In the genomic region with DNA sequence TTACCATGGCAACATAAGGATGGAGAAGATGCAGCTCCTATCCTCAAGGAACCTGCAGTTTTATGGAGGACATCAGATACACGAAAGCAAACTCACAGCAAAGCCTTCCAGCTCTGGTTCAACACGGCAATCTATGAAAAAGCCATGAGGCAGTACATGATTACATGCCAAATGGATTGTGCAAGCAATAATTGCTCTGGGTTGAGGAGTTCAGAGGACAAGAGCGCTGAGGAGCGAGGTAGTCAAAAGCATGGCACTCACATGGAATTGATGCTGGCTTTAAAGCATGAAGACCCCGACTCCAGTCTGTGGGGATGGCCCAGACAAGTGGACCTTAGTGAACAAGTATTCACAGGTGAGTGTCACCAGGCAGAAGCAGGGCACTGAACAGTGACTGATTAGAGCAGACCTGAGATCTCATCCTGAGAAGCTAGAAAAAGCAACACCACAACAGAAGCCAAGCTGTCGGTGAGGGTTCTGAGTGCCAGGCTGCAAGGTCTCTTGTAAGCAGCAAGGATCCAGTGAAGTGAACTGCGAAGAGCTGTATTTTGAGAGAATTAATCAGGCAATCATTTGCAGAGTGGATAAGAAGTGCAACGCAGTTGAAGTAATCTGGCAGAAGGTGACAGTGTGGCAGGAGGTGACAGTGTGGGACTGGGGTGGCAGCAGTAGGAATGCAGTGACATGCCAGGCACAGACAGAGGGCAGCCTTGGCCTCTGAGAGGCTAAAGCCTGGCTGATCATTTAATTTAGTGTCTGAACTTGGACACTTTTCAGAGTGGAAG, we compare ENCODE assay signal across 10 mouse cellular contexts. TPM values are rescaled to one million over a fixed set of nuclear protein-coding genes. Genes with fewer than 3 reads are reported as not detected.
A peak's percentile ranks its signal among the peaks of the same experiment; 100 is the strongest.
DNase-seq lines count a peak whose midpoint lies in the region; ATAC-seq and TF ChIP-seq lines count a peak whose summit lies in the region.
"Had no signal": no experiment of that assay in that cellular context is flagged by ENCODE, and none has a peak within 500 bp of the region (broad histone marks: within the 10 kb centered on the region; RNA-seq: fewer than 3 reads in every experiment).

No protein-coding gene starts in this region.

- 0 out of 2 replicates have a peak, but pooled peaks have one; percentile 31 for TF ChIP-seq CTCF in brain, embryonic 14.5 days (IDR thresholded peaks at IDR 0.05; ENCODE audit: borderline replicate concordance, extremely low read depth, insufficient read depth, insufficient read length)

- 71% methylated on average over 8 of the region's 8 CpGs for WGBS in forebrain, embryonic 14.5 days

- DNase-seq in gastrocnemius, adult 18-20 months (ENCODE audit: low spot score) = peak; percentile 61
- DNase-seq in gastrocnemius, postnatal 14 days = no peak
- peak; percentile 13 to 40 for DNase-seq in kidney, postnatal 36 days
- no peak for DNase-seq in kidney, adult 9 months
- peak; percentile 63 for DNase-seq in brain, embryonic 14.5 days (ENCODE audit: low read depth)
- DNase-seq in forebrain, embryonic 14.5 days (ENCODE audit: low spot score) = no peak
- DNase-seq in thymus, postnatal 25 days = no peak

- intact Hi-C loops in gastrocnemius, postnatal 14 days (cut with DNase I; ENCODE audit: low total_unique reads) = no loop called here

- H3K4me3 ChIP-seq in forebrain, embryonic 14.5 days (ENCODE audit: low read depth, low read length) = no peak overlapping the region

- TF ChIP-seq POLR2A in brain, embryonic 14.5 days (IDR thresholded peaks at IDR 0.05; ENCODE audit: borderline replicate concordance, extremely low read depth, insufficient read depth, insufficient read length, poor library complexity, severe bottlenecking) = no peak

- H3K27ac ChIP-seq in forebrain, embryonic 14.5 days (ENCODE audit: low read depth, low read length) = no peak overlapping the region
- H3K27ac ChIP-seq: liver, embryonic 14.5 days had no signal

- no peak overlapping the region for H3K4me2 ChIP-seq in forebrain, embryonic 14.5 days (ENCODE audit: low read length)

- peak; percentile 60; the same call in 1 of the 2 replicates for ATAC-seq in forebrain, embryonic 14.5 days
- no peak for ATAC-seq in activated CD4-positive, CD25-positive, alpha-beta regulatory T cell, adult 4 months

- no peaks in the 10 kb centered on the region for H3K9me3 ChIP-seq in forebrain, embryonic 14.5 days (replicated peaks; ENCODE audit: control insufficient read depth, low read length)

- no peaks in the 10 kb centered on the region for H3K36me3 ChIP-seq in forebrain, embryonic 14.5 days (ENCODE audit: control insufficient read depth, insufficient read depth, low read length)

- no peaks in the 10 kb centered on the region; the same call in 1 of the 2 replicates for H3K27me3 ChIP-seq in forebrain, embryonic 14.5 days (replicated peaks; ENCODE audit: control insufficient read depth, insufficient read depth, low read length)

- H3K4me1 ChIP-seq in forebrain, embryonic 14.5 days (ENCODE audit: control insufficient read depth, insufficient read depth, low read length) = peaks cover 22% of the 10 kb centered on the region

- H3K9ac ChIP-seq in forebrain, embryonic 14.5 days (ENCODE audit: low read length) = no peak overlapping the region
- H3K9ac ChIP-seq: liver, embryonic 14.5 days had no signal

RNA-seq across cellular contexts. Expression of gene Pknox2, which starts 22.3 kb away (rescaled TPM):
- total RNA-seq in gastrocnemius, adult 18-20 months (2021) = 10 to 100 TPM; 39.5 to 42.9 TPM
- 10 to 100 TPM; 27.6 to 31.4 TPM for total RNA-seq in gastrocnemius, postnatal 14 days (2021)
- polyA plus RNA-seq in brain, embryonic 14.5 days (2012; rRNA removed) = 37.2 and 38.3 TPM in 2 replicates
- polyA plus RNA-seq in forebrain, embryonic 14.5 days (2014; fragmentation: Nextera tagmentation; extraction: Ambion mirVana) = 12.1 and 12.7 TPM in 2 replicates
- not detected for polyA plus RNA-seq in activated CD4-positive, CD25-positive, alpha-beta regulatory T cell, adult 4 months (2017; shearing (Covaris generic))
- total RNA-seq: monocyte, adult 5-6 weeks had no signal

Comparison
In these comparisons a context has a peak if more than half of its experiments do, and no peak if none do; other contexts are left out.
1. DNase-seq: peak in gastrocnemius, adult 18-20 months (single experiment), kidney, postnatal 36 days (2 of 2) and brain, embryonic 14.5 days (single experiment); none in gastrocnemius, postnatal 14 days (single experiment), kidney, adult 9 months (single experiment), forebrain, embryonic 14.5 days (single experiment) and thymus, postnatal 25 days (single experiment).
2. RNA of gene Pknox2, which starts 22.3 kb away (polyA plus RNA-seq): 37.2 to 38.3 TPM in brain, embryonic 14.5 days and 12.1 to 12.7 TPM in forebrain, embryonic 14.5 days; not detected in activated CD4-positive, CD25-positive, alpha-beta regulatory T cell, adult 4 months; every median in the first group is over 10 times any median in the second.